Mouse (Mus musculus) CH12.LX (cell line): Measurements from ENCODE around the gene Inpp4b. TPM values are rescaled to one million over a fixed set of nuclear protein-coding genes. Genes with fewer than 3 reads are reported as not detected.

Experiments
- DNase-seq: peaks from one replicate; pipeline ENCODE4 v3.0.0-alpha.2; 2013; ENCODE audit errors: extremely low read depth
- H3K27ac ChIP-seq: 2 replicates; pipeline ENCODE4 v1.5.1; 2012; ENCODE audit warnings: low read depth, mild to moderate bottlenecking, control low read depth, moderate library complexity; ENCODE audit not compliant: insufficient read depth
- H3K27me3 ChIP-seq: replicated peaks from 2 replicates; pipeline ENCODE3; 2012; ENCODE audit warnings: inconsistent platforms
- H3K36me3 ChIP-seq, 2 experiments: replicated peaks in 1 of 2; 2 replicates each; pipeline versions ENCODE3 to v1.6.1; 2012; ENCODE audit warnings: inconsistent platforms in 1 of 2, low read length in 1 of 2, mild to moderate bottlenecking in 1 of 2, mixed read lengths in 1 of 2, moderate library complexity in 1 of 2; ENCODE audit not compliant: control insufficient read depth in 1 of 2, insufficient read depth in 1 of 2
- H3K4me1 ChIP-seq, 2 experiments: 2 replicates each; pipeline ENCODE4 v1.6.1; 2012; ENCODE audit warnings: inconsistent platforms in 1 of 2, moderate library complexity in 1 of 2; ENCODE audit not compliant: insufficient read depth in 2 of 2, control insufficient read depth in 1 of 2
- H3K4me2 ChIP-seq: 2 replicates; pipeline ENCODE4 v1.6.1; 2012; ENCODE audit warnings: low read depth, mild to moderate bottlenecking, control low read depth; ENCODE audit not compliant: poor library complexity, insufficient read depth, severe bottlenecking
- H3K4me3 ChIP-seq, 3 experiments: fragments of 150-350 bp in 1 of 3; sonication (generic) in 1 of 3; replicated peaks in 1 of 3; 2 replicates each; pipeline versions ENCODE3 to v1.5.1; 2011 to 2012; ENCODE audit warnings: low read depth in 2 of 3, low read length in 2 of 3, mild to moderate bottlenecking in 2 of 3, moderate library complexity in 2 of 3, control low read depth in 1 of 3, improper control_type of control experiment in 1 of 3, inconsistent platforms in 1 of 3, mixed read lengths in 1 of 3; ENCODE audit not compliant: poor library complexity in 1 of 3
- H3K79me2 ChIP-seq: replicated peaks from 2 replicates; pipeline ENCODE4 v1.6.1; 2012; ENCODE audit warnings: mild to moderate bottlenecking, moderate library complexity; ENCODE audit not compliant: control insufficient read depth, poor library complexity, insufficient read depth, severe bottlenecking; ENCODE audit errors: extremely low read depth
- H3K9ac ChIP-seq: 2 replicates; pipeline ENCODE4 v1.6.1; 2012; ENCODE audit warnings: low read depth, mild to moderate bottlenecking, control low read depth, moderate library complexity; ENCODE audit not compliant: insufficient read depth
- H3K9me3 ChIP-seq: replicated peaks from 2 replicates; pipeline ENCODE3; 2012; ENCODE audit warnings: low read length, inconsistent platforms, mixed read lengths
- BHLHE40 ChIP-seq: IDR thresholded peaks from 2 replicates; pipeline ENCODE4 v1.6.1; 2011; ENCODE audit warnings: mild to moderate bottlenecking, low read depth, low read length, improper control_type of control experiment
- CHD2 ChIP-seq: IDR thresholded peaks from 2 replicates; pipeline ENCODE4 v1.6.1; 2011; ENCODE audit warnings: low read length, improper control_type of control experiment
- E2F4 ChIP-seq: IDR thresholded peaks from 2 replicates; pipeline ENCODE4 v1.6.1; 2011; ENCODE audit warnings: low read depth, low read length, improper control_type of control experiment; ENCODE audit not compliant: insufficient replicate concordance
- ELF1 ChIP-seq: IDR thresholded peaks from 2 replicates; pipeline ENCODE4 v1.6.1; 2014; ENCODE audit warnings: low read depth, mild to moderate bottlenecking, inconsistent platforms, low read length, improper control_type of control experiment
- EP300 ChIP-seq: IDR thresholded peaks from 2 replicates; pipeline ENCODE4 v1.6.1; 2011; ENCODE audit warnings: low read length, improper control_type of control experiment
- ETS1 ChIP-seq: conservative IDR thresholded peaks from 2 replicates; pipeline ENCODE4 v1.6.1; 2012; ENCODE audit warnings: low read depth, mild to moderate bottlenecking, inconsistent platforms, low read length, improper control_type of control experiment, moderate library complexity
- GABPA ChIP-seq: IDR thresholded peaks from 2 replicates; pipeline ENCODE4 v1.6.1; 2012; ENCODE audit warnings: low read depth, low read length, improper control_type of control experiment, inconsistent platforms; ENCODE audit not compliant: insufficient replicate concordance
- IRF4 ChIP-seq: IDR thresholded peaks from 2 replicates; pipeline ENCODE4 v1.6.1; 2014; ENCODE audit warnings: low read depth, mild to moderate bottlenecking, inconsistent platforms, low read length, improper control_type of control experiment
- JUN ChIP-seq: IDR thresholded peaks from 2 replicates; pipeline ENCODE4 v1.6.1; 2011; ENCODE audit warnings: low read depth, mild to moderate bottlenecking, low read length, improper control_type of control experiment, moderate library complexity; ENCODE audit not compliant: insufficient read depth
- JUND ChIP-seq: conservative IDR thresholded peaks from 2 replicates; pipeline ENCODE4 v1.6.1; 2011; ENCODE audit warnings: low read depth, low read length, improper control_type of control experiment
- KAT2A ChIP-seq: IDR thresholded peaks from 2 replicates; pipeline ENCODE4 v1.6.1; 2012; ENCODE audit warnings: low read length, improper control_type of control experiment, inconsistent platforms; ENCODE audit not compliant: insufficient replicate concordance
- MAX ChIP-seq: IDR thresholded peaks from 2 replicates; pipeline ENCODE4 v1.6.1; 2011; ENCODE audit warnings: low read length, improper control_type of control experiment
- MEF2A ChIP-seq: IDR thresholded peaks from 2 replicates; pipeline ENCODE4 v1.6.1; 2014; ENCODE audit warnings: low read depth, mild to moderate bottlenecking, inconsistent platforms, low read length, improper control_type of control experiment, borderline replicate concordance
- MXI1 ChIP-seq: IDR thresholded peaks from 2 replicates; pipeline ENCODE4 v1.6.1; 2011; ENCODE audit warnings: mild to moderate bottlenecking, low read depth, low read length, improper control_type of control experiment
- MYC ChIP-seq: IDR thresholded peaks from 2 replicates; pipeline ENCODE4 v1.6.1; 2011; ENCODE audit warnings: low read depth, mild to moderate bottlenecking, improper control_type of control experiment, low read length
- NELFE ChIP-seq: IDR thresholded peaks from 2 replicates; pipeline ENCODE4 v1.6.1; 2011; ENCODE audit warnings: low read depth, low read length, improper control_type of control experiment
- PAX5 ChIP-seq: IDR thresholded peaks from 2 replicates; pipeline ENCODE4 v1.6.1; 2012; ENCODE audit warnings: low read length, inconsistent platforms, mixed read lengths
- RCOR1 ChIP-seq: conservative IDR thresholded peaks from 2 replicates; pipeline ENCODE4 v1.6.1; 2012; ENCODE audit warnings: low read depth, mild to moderate bottlenecking, inconsistent platforms, low read length, improper control_type of control experiment
- SIN3A ChIP-seq: IDR thresholded peaks from 2 replicates; pipeline ENCODE4 v1.6.1; 2012; ENCODE audit warnings: low read length, improper control_type of control experiment, inconsistent platforms
- SMC3 ChIP-seq: IDR thresholded peaks from 2 replicates; pipeline ENCODE4 v1.6.1; 2011; ENCODE audit warnings: low read depth, low read length, improper control_type of control experiment
- USF1 ChIP-seq: IDR thresholded peaks from 2 replicates; pipeline ENCODE4 v1.6.1; 2014; ENCODE audit warnings: low read depth, mild to moderate bottlenecking, inconsistent platforms, low read length, improper control_type of control experiment
- USF2 ChIP-seq: conservative IDR thresholded peaks from 2 replicates; pipeline ENCODE4 v1.6.1; 2011; ENCODE audit warnings: low read depth, low read length, improper control_type of control experiment
- ZC3H11A ChIP-seq: IDR thresholded peaks from 2 replicates; pipeline ENCODE4 v1.6.1; 2012; ENCODE audit warnings: low read depth, mild to moderate bottlenecking, inconsistent platforms, low read length, improper control_type of control experiment
- ZMIZ1 ChIP-seq: IDR thresholded peaks from 2 replicates; pipeline ENCODE4 v1.6.1; 2012; ENCODE audit warnings: low read depth, mild to moderate bottlenecking, inconsistent platforms, low read length, improper control_type of control experiment
- ZNF384 ChIP-seq: IDR thresholded peaks from 2 replicates; pipeline ENCODE4 v1.6.1; 2012; ENCODE audit warnings: low read depth, low read length, improper control_type of control experiment, inconsistent platforms
- dilution Hi-C: fragments of 300-500 bp; cut with MboI; formaldehyde crosslinking; loops from 2 replicates; pipeline ENCODE4 v1.14.3; 2020; ENCODE audit warnings: low sequenced_read_pairs; ENCODE audit not compliant: extremely low pct_unique_long_range_greater_than_20kb, extremely low pct_ligation_motif_present
- in situ Hi-C: fragments of 300-500 bp; cut with MboI; formaldehyde crosslinking; loops from 3 replicates; pipeline ENCODE4 v1.14.3; 2019; ENCODE audit warnings: low sequenced_read_pairs, low pct_ligation_motif_present, low pct_unique_long_range_greater_than_20kb, mixed read lengths
- polyA plus RNA-seq: library from polyadenylated mRNA; unstranded; fragments of >175 nt; gene quantifications from 2 replicates; pipeline ENCODE4 v1.2.1, GENCODE M21; 2012; ENCODE audit warnings: low read depth; ENCODE audit not compliant: insufficient read length
- total RNA-seq, 2 experiments: library from RNA; depleted of rRNA; stranded (reverse); fragments of 300-350 nt in 1 of 2; fragments of >200 nt in 1 of 2; gene quantifications; 2 replicates each; pipeline ENCODE4 v1.2.3; 2012 to 2014

The Inpp4b gene
- total and polyA plus RNA-seq, 3 experiments = 3.0 to 4.9 (median 3.4) TPM

DNA sequence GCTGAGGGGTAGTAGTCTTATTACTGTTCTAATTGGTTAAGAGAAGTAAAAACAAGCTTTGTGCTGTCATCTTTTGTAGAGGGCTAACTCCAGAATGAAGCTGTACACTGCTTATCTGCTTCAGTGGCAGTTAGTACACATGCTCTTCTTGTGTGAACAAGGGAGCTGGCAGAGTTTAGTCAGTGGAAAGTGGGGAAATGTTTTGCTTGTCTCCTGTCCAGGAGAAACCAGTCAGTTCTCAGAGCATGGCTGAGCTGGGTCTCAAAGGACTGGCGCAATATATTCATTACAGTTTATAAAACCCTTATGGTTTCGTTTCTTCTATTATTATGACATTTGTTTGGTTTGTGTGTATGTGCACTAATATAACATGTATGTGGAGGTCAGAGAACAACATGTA is 610.7 kb downstream of the Inpp4b start:
- peaks cover 0 to 2% of the 10 kb centered on the region in 2 experiments for H3K36me3 ChIP-seq
- no peak overlapping the region for H3K9ac ChIP-seq
- no peak for DNase-seq
- H3K79me2 ChIP-seq = no peaks in the 10 kb centered on the region
- H3K27ac ChIP-seq = no peak overlapping the region
- in situ Hi-C loops (no loop called here), dilution Hi-C loops (no loop called here)
- H3K4me3 ChIP-seq = no peak overlapping the region
- no peaks in the 10 kb centered on the region for H3K9me3 ChIP-seq
- no peak overlapping the region for H3K4me2 ChIP-seq
- no peaks in the 10 kb centered on the region for H3K27me3 ChIP-seq
- TF ChIP-seq RCOR1 = no peak
- no peak for TF ChIP-seq KAT2A
- no peak for TF ChIP-seq MYC
- no peak for TF ChIP-seq NELFE
- TF ChIP-seq MAX = no peak
- no peak for TF ChIP-seq MXI1
- no peak for TF ChIP-seq BHLHE40
- TF ChIP-seq SIN3A = no peak
- TF ChIP-seq E2F4 = no peak
- TF ChIP-seq EP300 = no peak
- TF ChIP-seq IRF4 = no peak
- TF ChIP-seq ETS1 = no peak
- TF ChIP-seq SMC3 = no peak
- TF ChIP-seq JUN = no peak
- TF ChIP-seq GABPA = no peak
- TF ChIP-seq ZNF384 = no peak
- TF ChIP-seq ZC3H11A = no peak
- TF ChIP-seq USF2 = no peak
- H3K4me1 ChIP-seq = no peaks in the 10 kb centered on the region

GRCm38 (mm10) chr8:81985128-81985665 is 642.8 kb downstream of the Inpp4b start:
- H3K27me3 ChIP-seq = no peaks in the 10 kb centered on the region
- H3K4me1 ChIP-seq = no peaks in the 10 kb centered on the region
- dilution Hi-C loops = no loop called here
- no peaks in the 10 kb centered on the region for H3K9me3 ChIP-seq
- no peaks in the 10 kb centered on the region for H3K79me2 ChIP-seq
- H3K36me3 ChIP-seq = no peaks in the 10 kb centered on the region
- in situ Hi-C loops = no loop called here
- H3K9ac ChIP-seq = no peak overlapping the region
- no peak overlapping the region for H3K4me3 ChIP-seq
- TF ChIP-seq JUND = no peak
- no peak for TF ChIP-seq E2F4
- TF ChIP-seq PAX5 = no peak
- no peak for TF ChIP-seq ELF1
- TF ChIP-seq CHD2 = no peak
- TF ChIP-seq ZMIZ1 = no peak
- no peak for TF ChIP-seq BHLHE40
- no peak for TF ChIP-seq USF1
- no peak for TF ChIP-seq MEF2A
- TF ChIP-seq SMC3 = no peak
- TF ChIP-seq NELFE = no peak
- no peak for TF ChIP-seq IRF4
- TF ChIP-seq SIN3A = no peak
- no peak overlapping the region for H3K27ac ChIP-seq
- DNase-seq = no peak
- H3K4me2 ChIP-seq = no peak overlapping the region
